Mouse (Mus musculus) olfactory bulb, adult 2 months (tissue): Measurements from ENCODE around the gene Cpsf7.

Source experiments
- CTCF ChIP-seq: fragments of 200-500 bp; IDR thresholded peaks from 2 replicates; pipeline ENCODE4 v1.5.1; 2012; ENCODE audit warnings: low read depth, mild to moderate bottlenecking, low read length, moderate library complexity; ENCODE audit not compliant: insufficient read depth
- POLR2A ChIP-seq: fragments of 200-500 bp; IDR thresholded peaks from 2 replicates; pipeline ENCODE4 v1.6.1; 2012; ENCODE audit warnings: mild to moderate bottlenecking, low read depth, low read length, moderate library complexity; ENCODE audit not compliant: insufficient read depth

DNA sequence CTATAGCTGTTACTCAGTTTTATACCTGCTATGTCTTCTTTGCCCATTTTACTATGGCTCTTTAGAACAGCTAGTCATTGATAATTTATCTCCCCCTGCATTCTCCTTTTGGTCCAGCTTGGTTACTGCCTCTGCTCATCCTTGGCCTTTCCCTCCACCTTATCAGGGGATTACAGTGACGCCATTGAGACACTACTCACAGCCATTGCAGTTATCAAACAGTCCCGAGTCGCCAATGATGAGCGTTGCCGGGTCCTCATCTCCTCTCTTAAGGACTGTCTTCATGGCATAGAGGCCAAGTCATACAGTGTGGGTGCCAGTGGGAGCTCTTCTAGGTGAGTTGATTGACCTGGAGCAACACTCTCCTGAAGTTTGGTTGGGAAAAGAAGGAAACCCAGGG, 14.4 kb downstream of the Cpsf7 start:
- TF ChIP-seq POLR2A (no peak), CTCF (no peak)
